Mouse (Mus musculus) spleen, embryonic (tissue): ENCODE data around the gene Zkscan3.
"Not testable (repeated sequence)": the region's sequence is repeated elsewhere in the genome, so short reads cannot be mapped to it uniquely, and the experiment has no call there.

Experiments
- CTCF ChIA-PET: fragments of 350-600 bp; sonication (Branson Sonifier 250); formaldehyde crosslinking; loops from one replicate; lab custom pipeline; 2022; lab: Charles Lee

The Zkscan3 gene

DNA sequence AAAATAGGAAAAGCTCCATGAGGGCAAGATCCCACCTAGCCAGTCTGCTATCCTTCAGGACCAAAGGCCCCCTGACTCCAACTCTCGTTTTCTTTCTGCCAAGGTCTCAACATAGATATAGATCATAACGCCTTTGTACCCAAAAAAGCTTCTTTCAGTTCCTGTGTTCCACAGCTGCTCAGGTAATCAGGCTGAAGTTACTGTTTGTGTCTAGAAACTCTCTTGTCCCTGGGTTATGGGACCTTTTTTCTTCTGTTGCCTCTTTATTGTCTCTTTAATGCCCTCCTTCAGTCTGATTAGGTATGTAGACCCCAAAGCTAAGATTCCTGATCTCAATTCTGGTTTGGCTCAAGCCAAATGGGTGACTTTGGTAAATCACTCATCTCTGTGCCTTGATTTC is 5.1 kb downstream of the Zkscan3 start:
- CTCF ChIA-PET, result no interaction called here

DNA sequence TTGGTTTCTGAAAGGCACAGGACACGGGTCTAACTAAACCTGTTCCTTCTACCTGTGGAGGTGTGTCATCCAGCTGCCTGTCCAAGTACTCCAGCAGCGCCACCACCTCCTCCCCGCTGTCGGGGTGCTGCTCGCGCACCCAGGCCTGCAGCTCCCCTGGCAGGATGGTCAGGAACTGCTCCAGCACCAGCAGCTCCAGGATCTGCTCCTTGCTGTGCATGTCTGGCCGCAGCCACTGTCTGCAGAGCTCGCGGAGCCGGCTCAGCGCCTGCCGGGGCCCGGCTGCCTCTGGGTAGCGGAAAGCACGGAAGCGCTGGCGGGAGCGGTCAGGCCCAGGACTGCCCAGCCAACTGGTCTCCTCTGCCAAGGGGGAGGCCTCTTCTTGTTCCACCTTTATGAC is 6.5 kb downstream of the Zkscan3 start:
- CTCF ChIA-PET, result not testable (repeated sequence)

DNA sequence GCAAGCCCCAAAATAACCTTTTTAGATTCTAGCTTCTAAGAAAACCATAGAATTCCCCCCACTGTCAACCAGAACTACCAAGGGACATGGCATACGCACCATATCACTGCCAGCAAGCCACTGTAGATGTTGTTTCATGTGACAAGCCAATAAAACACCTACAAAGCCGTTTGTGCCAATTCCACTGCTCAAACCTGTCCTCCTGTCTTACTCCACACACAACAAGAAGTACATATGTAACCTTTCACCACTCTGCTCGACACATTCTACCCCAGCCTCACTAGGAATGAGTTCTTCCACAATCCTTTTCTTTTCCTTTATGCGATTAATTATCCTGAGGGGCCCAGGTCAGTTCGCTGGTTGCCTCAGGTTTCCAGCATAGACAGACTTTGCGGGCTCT is 6.9 kb downstream of the Zkscan3 start:
- CTCF ChIA-PET, result no interaction called here

DNA sequence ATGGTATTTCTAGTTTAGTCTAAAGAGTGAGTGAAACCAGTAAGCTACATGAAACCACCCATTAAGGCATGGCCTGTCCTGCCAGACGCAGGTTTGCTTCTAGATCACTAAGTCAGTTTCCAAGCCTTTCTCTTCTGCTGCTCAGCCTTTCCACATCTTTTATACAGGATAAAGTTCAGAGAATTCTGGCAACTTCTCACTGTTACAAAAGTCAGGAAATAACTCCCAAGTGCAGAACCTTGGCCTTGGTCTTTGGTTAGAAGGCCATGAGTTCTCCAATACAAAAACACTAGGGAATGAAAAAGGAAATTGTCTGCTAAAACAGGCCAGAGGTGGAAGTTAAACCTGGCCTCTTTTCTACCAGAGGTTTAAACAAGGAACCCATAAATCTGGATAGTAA is 7.3 kb downstream of the Zkscan3 start:
- CTCF ChIA-PET, result no interaction called here

DNA sequence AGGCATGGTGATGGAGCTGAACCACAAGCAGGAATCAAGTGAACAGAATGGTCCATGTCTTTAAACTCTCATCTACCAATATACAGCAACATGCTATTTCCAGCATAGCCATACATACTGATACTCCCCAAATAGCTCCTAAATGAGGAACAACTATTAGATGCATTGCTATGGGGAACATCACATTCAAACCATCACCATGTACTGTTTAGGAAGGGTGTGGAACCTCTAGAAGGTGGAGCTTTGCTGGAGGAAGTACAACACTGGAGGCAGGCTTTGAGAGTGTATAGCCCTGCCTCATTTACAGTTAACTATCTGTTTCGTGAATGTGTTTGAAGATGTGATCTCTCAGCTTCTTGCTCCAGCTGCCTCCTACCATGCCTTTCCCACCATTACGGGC is 24.8 kb downstream of the Zkscan3 start:
- CTCF ChIA-PET, result no interaction called here

DNA sequence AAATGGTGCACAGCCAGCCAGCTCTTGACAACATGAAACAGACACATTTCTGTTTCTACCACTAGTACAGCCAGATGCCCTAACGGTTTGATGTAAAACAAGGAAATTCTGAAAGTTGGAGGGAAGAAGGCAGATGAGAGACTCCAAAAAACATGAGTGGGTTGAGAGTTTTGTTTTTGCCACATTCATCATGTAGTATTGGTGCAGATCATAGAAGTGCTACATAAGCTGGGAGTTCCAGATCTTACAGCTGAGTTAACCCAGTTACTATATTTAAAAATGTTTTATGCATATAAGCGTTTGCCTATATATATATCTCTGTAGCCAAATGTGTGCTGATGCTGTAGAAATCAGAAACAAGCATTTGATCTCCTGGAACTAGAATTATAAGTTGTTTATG is 29.9 kb downstream of the Zkscan3 start:
- CTCF ChIA-PET, result no interaction called here

DNA sequence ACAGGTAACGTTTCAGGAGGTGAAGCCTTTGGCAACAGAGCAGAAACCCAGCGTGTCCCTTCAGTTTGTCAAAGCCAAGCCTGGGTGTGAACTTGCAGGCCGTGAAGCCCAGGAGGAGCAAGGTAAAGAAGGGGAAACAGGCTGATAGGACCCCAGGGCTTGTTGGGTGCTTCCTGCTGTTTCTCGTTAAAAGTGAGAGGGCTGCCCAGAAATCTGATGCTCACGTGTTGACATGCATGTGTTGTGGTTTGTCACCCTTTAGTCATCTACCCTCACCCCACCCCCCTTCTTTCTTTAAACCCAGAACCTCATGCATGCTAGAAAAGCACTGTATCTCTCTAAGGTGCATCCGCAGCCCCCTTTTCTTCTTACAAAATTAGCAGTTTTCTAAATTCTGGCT is 35.9 kb downstream of the Zkscan3 start:
- CTCF ChIA-PET, result no interaction called here

DNA sequence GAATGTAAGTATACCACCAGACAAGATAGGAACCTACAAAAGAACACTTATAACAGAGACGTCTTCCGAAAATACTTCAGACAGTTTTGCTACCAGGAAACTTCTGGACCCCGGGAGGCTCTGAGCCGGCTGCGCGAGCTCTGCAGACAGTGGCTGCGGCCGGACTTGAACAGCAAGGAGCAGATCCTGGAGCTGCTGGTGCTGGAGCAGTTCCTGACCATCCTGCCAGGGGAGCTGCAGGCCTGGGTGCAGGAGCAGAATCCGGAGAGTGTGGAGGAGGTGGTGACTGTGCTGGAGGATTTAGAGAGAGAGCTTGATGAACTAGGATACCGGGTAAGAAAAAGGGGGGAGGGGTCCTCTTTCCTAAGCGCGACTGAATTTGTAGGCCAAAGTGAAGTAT is 38.8 kb downstream of the Zkscan3 start:
- CTCF ChIA-PET, result no interaction called here

DNA sequence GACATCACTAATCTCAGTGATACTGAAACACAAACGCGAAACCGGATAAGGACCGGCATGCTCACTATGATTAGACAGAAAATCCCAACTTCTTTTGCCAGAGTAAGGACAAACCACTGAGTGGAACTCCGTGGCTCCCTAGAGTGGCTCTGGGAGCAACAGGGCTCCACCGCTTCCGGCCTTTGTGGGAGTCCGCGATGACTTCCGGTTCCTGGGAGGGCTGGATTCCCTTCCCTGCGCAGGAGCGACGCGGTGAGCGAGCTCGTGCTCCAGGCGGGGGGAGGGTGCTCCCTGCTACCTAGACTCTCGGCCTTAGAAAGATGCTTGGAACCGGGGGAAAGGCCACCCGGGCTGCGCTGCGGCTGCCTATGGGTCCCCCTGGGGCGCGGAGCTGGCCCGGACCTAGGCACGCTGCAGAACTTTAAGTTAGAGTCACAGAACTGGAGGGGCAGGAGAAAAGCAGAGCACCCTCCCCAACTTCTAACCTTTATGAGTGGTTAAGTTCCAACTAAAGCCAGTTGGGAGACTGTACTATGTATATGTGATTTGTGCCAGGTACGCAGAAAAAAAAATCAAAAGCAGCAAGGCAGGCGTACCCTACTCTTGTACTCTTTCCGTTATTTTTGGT is 39.8 kb downstream of the Zkscan3 start, which contains the start of gene Zscan12:
TSS of gene Zscan12 (plus strand) at position 200 of the 628 bp plus-strand sequence.
- CTCF ChIA-PET, result no interaction called here

DNA sequence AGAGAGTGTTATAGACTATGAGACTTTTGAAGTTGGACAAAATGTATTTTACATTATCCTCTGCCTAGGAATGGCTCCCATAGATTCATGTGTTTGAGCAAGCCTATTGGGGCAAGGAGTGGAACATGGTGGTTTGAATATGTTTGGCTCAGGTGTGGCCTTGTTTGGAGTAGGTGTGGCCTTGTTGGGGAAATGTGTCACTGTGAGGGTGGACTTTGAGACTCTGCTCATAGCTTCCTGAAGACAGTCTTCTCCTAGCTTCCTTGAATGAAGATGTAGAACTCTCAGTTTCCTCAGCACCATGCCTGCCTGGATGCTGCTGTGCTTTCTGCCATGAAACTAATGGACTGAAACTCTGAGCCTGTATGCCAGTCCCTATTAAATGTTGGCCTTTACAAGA is 52.0 kb downstream of the Zkscan3 start:
- CTCF ChIA-PET, result no interaction called here

DNA sequence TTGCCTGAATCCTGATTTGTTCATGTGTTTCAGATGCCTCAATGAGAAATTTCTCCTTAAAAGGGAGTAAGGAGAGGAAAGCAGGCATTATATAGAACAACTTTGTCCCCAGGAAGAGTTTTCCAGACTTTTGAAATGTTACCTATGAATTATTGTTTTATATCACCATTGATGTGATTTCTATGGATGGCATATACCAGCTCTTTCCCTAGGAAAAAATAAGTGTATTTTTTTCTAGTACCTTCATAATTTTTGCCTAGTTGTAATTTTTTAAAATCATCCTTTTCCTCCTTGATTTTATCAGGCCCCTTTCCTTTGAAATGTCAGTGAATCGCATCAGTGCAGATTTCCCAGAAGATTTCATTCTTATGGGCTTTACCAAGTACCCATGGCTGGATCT is 55.9 kb downstream of the Zkscan3 start, which contains the start of gene Olfr1367:
TSS of gene Olfr1367 (plus strand) at position 301 of the 400 bp plus-strand sequence.
- CTCF ChIA-PET, result no interaction called here
